Mouse (Mus musculus) forebrain, embryonic 14.5 days (tissue): ENCODE measurements around the gene Mtmr11. TPM values are rescaled to one million over a fixed set of nuclear protein-coding genes. Genes with fewer than 3 reads are reported as not detected.
A peak's percentile ranks its signal among the peaks of the same experiment; 100 is the strongest.
"Not testable (repeated sequence)": the region's sequence is repeated elsewhere in the genome, so short reads cannot be mapped to it uniquely, and the experiment has no call there.

Experiments
- ATAC-seq: fragments of 200-750 bp; cut with Nextera tagmentation; 2 replicates; pipeline ENCODE4 v1.8.0; 2017; ENCODE audit warnings: mild to moderate bottlenecking, moderate library complexity
- DNase-seq: peaks from one replicate; pipeline ENCODE4 v3.0.0-alpha.2; 2015; ENCODE audit warnings: low spot score
- H3K27ac ChIP-seq: fragments of 300-500 bp; sonication (generic); 2 replicates; pipeline ENCODE4 v1.5.1; 2014; ENCODE audit warnings: low read depth, mild to moderate bottlenecking, control low read depth, low read length, moderate library complexity
- H3K27me3 ChIP-seq: fragments of 300-500 bp; sonication (generic); replicated peaks from 2 replicates; pipeline ENCODE4 v1.6.1; 2014; ENCODE audit warnings: low read length, control low read depth, mixed read lengths; ENCODE audit not compliant: control insufficient read depth, insufficient read depth
- H3K36me3 ChIP-seq: fragments of 300-500 bp; sonication (generic); 2 replicates; pipeline ENCODE4 v1.6.1; 2014; ENCODE audit warnings: low read length, control low read depth; ENCODE audit not compliant: control insufficient read depth, insufficient read depth
- H3K4me1 ChIP-seq: fragments of 300-500 bp; sonication (generic); 2 replicates; pipeline ENCODE4 v1.6.1; 2014; ENCODE audit warnings: antibody characterized with exemption, low read length, control low read depth; ENCODE audit not compliant: control insufficient read depth, insufficient read depth
- H3K4me2 ChIP-seq: fragments of 300-500 bp; sonication (generic); 2 replicates; pipeline ENCODE4 v1.6.1; 2014; ENCODE audit warnings: mild to moderate bottlenecking, control low read depth, low read length
- H3K4me3 ChIP-seq: fragments of 300-500 bp; sonication (generic); 2 replicates; pipeline ENCODE4 v1.5.1; 2014; ENCODE audit warnings: low read depth, low read length, control low read depth
- H3K9ac ChIP-seq: fragments of 300-500 bp; sonication (generic); 2 replicates; pipeline ENCODE4 v1.6.1; 2014; ENCODE audit warnings: mild to moderate bottlenecking, low read length, control low read depth, moderate library complexity
- H3K9me3 ChIP-seq: fragments of 300-500 bp; sonication (generic); replicated peaks from 2 replicates; pipeline ENCODE4 v1.6.1; 2016; ENCODE audit warnings: low read length, control low read depth, mixed read lengths; ENCODE audit not compliant: control insufficient read depth
- WGBS: fragments of 180-500 bp; shearing (Covaris S2); extraction: QIAGEN DNeasy Blood & Tissue Kit; methylation state at CpG from one replicate; pipeline ENCODE4 v1.1.7; 2014; 5-methylcytosine and 5-hydroxymethylcytosine counted together
- polyA plus RNA-seq: library from polyadenylated mRNA; unstranded; fragments of >200 nt; fragmentation: Nextera tagmentation; extraction: Ambion mirVana; gene quantifications from 2 replicates; pipeline ENCODE4 v1.2.1, GENCODE M21; 2014

Mtmr11 gene
- polyA plus RNA-seq, 1 experiment from 2014 or later, result 7.0 TPM

GRCm38 (mm10) chr3:96196437-96197128, 34.8 kb downstream of the Mtmr11 start:
- peak overlapping the region; percentile 98 for H3K4me2 ChIP-seq
- H3K4me3 ChIP-seq, result peak overlapping the region; percentile 71
- H3K4me1 ChIP-seq, result peaks cover 7% of the 10 kb centered on the region; the same call in 1 of the 2 replicates
- ATAC-seq (0 out of 2 replicates have a peak, but pooled peaks have one; percentile 0), DNase-seq (no peak)
- no peaks in the 10 kb centered on the region for H3K9me3 ChIP-seq
- peak overlapping the region; percentile 97 for H3K27ac ChIP-seq
- 18% methylated on average over 27 of the region's 27 CpGs for WGBS
- H3K36me3 ChIP-seq, result peaks cover 16% of the 10 kb centered on the region
- no peaks in the 10 kb centered on the region for H3K27me3 ChIP-seq
- H3K9ac ChIP-seq, result peak overlapping the region; percentile 91

- peak; percentile 97 for DNase-seq
- peak overlapping the region; percentile 71 for H3K4me3 ChIP-seq
- WGBS, result under 1% methylated on average over 50 of the region's 50 CpGs
- H3K27ac ChIP-seq, result peak overlapping the region; percentile 97
- H3K27me3 ChIP-seq, result no peaks in the 10 kb centered on the region
- peak overlapping the region; percentile 91 for H3K9ac ChIP-seq
- peak; percentile 97 for ATAC-seq
- peak overlapping the region; percentile 98 for H3K4me2 ChIP-seq
- peaks cover 7% of the 10 kb centered on the region; the same call in 1 of the 2 replicates for H3K4me1 ChIP-seq
- peaks cover 14% of the 10 kb centered on the region for H3K36me3 ChIP-seq
- no peaks in the 10 kb centered on the region for H3K9me3 ChIP-seq
Observed at GRCm38 (mm10) chr3:96197129-96197749, 35.4 kb downstream of the Mtmr11 start.

- ATAC-seq (peak; percentile 11; the same call in 1 of the 2 replicates), DNase-seq (peak; percentile 22)
- Histone ChIP-seq H3K9me3 (no peaks in the 10 kb centered on the region), H3K36me3 (peaks cover 12% of the 10 kb centered on the region; the same call in 1 of the 2 replicates), H3K27ac (no peak overlapping the region), H3K4me1 (peaks cover 7% of the 10 kb centered on the region; the same call in 1 of the 2 replicates), H3K27me3 (no peaks in the 10 kb centered on the region), H3K4me2 (peak overlapping the region; percentile 98), H3K9ac (peak overlapping the region; percentile 91), H3K4me3 (peak overlapping the region; percentile 71)
- WGBS, result 3% methylated on average over 6 of the region's 6 CpGs
Observed at GRCm38 (mm10) chr3:96198181-96198580, 36.4 kb downstream of the Mtmr11 start.

GRCm38 (mm10) chr3:96198601-96199251, 36.9 kb downstream of the Mtmr11 start:
- DNase-seq, H3K9me3 ChIP-seq, H3K36me3 ChIP-seq, H3K4me3 ChIP-seq, H3K9ac ChIP-seq, H3K27me3 ChIP-seq, H3K27ac ChIP-seq, H3K4me1 ChIP-seq, ATAC-seq: not testable (repeated sequence)
- 22% methylated on average over 6 of the region's 8 CpGs for WGBS
- peak overlapping the region; percentile 98; the same call in 1 of the 2 replicates for H3K4me2 ChIP-seq

DNA sequence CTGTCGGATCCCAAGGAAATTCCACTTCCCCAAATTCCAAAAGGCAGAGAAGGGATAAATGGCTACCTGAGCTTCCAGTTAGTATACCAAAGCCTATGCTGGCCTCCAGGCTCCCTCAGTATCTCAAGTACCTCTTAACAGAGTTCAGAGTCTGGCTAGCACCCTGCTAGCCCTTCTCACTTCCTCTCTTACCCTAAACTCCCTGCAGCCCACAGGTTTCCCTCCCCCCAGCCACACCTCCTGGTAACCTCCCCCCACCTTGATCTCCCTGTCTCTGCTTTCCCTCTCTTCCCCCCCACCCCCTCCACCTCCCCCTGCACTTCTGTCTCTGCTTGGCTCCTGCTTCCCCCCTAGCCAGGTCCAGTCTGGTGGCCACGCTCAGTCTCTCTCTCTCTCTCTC, 37.9 kb downstream of the Mtmr11 start:
- no peak overlapping the region for H3K4me2 ChIP-seq
- no peaks in the 10 kb centered on the region for H3K27me3 ChIP-seq
- no peak overlapping the region for H3K4me3 ChIP-seq
- 71% methylated on average over 2 of the region's 2 CpGs for WGBS
- H3K9ac ChIP-seq, result no peak overlapping the region
- H3K27ac ChIP-seq, result no peak overlapping the region
- H3K36me3 ChIP-seq, result no peaks in the 10 kb centered on the region
- no peaks in the 10 kb centered on the region for H3K9me3 ChIP-seq
- DNase-seq (no peak), ATAC-seq (no peak)
- peaks cover 7% of the 10 kb centered on the region; the same call in 1 of the 2 replicates for H3K4me1 ChIP-seq

DNA sequence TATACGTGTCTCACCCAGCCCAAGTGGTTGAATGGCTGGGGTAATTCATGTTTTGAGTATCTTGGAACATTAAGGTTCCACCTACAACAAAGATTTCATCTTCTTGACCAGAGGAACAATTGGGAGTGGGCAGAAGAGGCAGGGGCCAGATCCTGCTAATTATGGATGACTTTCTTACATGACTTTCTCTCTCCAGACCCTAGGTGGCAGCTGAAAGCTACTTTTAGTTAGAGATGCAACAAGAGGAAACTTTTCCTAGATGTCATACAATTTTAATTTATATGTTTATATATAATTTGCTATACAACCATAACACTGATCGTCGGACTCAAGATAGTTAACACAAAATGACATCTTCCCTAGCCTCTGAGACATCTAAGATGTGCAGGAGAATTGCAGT, 46.0 kb downstream of the Mtmr11 start:
- WGBS, result 87% methylated on average over 3 of the region's 3 CpGs
- Histone ChIP-seq H3K9ac (no peak overlapping the region), H3K4me1 (no peaks in the 10 kb centered on the region), H3K27me3 (no peaks in the 10 kb centered on the region; the same call in 1 of the 2 replicates), H3K9me3 (no peaks in the 10 kb centered on the region), H3K36me3 (no peaks in the 10 kb centered on the region), H3K4me3 (no peak overlapping the region), H3K4me2 (no peak overlapping the region), H3K27ac (no peak overlapping the region)
- ATAC-seq (no peak), DNase-seq (no peak)

GRCm38 (mm10) chr3:96209242-96209641, 47.4 kb downstream of the Mtmr11 start:
- ATAC-seq, result no peak
- Histone ChIP-seq H3K9me3 (no peaks in the 10 kb centered on the region), H3K36me3 (no peaks in the 10 kb centered on the region), H3K4me2 (no peak overlapping the region), H3K27me3 (no peaks in the 10 kb centered on the region; the same call in 1 of the 2 replicates), H3K9ac (no peak overlapping the region), H3K27ac (no peak overlapping the region), H3K4me3 (no peak overlapping the region), H3K4me1 (no peaks in the 10 kb centered on the region)
- WGBS, result 27% methylated on average over 15 of the region's 15 CpGs
- DNase-seq, result no peak

- Histone ChIP-seq H3K4me2 (peak overlapping the region; percentile 63), H3K36me3 (no peaks in the 10 kb centered on the region), H3K9me3 (no peaks in the 10 kb centered on the region), H3K9ac (peak overlapping the region; percentile 83), H3K27ac (peak overlapping the region; percentile 97), H3K27me3 (no peaks in the 10 kb centered on the region), H3K4me3 (peak overlapping the region; percentile 59), H3K4me1 (peaks cover 21% of the 10 kb centered on the region)
- no peak for DNase-seq
- ATAC-seq, result peak; percentile 30
- under 1% methylated on average over 12 of the region's 12 CpGs for WGBS
Observed at GRCm38 (mm10) chr3:96219191-96219641, 57.4 kb downstream of the Mtmr11 start.
